Mouse (Mus musculus) ES-E14 (cell line): ENCODE data around the gene Btg1.

Experiments used
- CHD2 ChIP-seq: IDR thresholded peaks from 2 replicates; pipeline ENCODE4 v1.6.1; 2014; ENCODE audit warnings: mild to moderate bottlenecking, low read depth, low read length, inconsistent platforms
- HCFC1 ChIP-seq: IDR thresholded peaks from 2 replicates; pipeline ENCODE4 v1.6.1; 2012; ENCODE audit warnings: low read length, inconsistent platforms, borderline replicate concordance; ENCODE audit not compliant: insufficient read depth

GRCm38 (mm10) chr10:96645183-96645582 is 28.4 kb downstream of the Btg1 start:
- TF ChIP-seq CHD2: no peak
- TF ChIP-seq HCFC1: no peak
